Mouse (Mus musculus): Measurements from ENCODE around the gene Esr2. TPM values are rescaled to one million over a fixed set of nuclear protein-coding genes. Genes with fewer than 3 reads are reported as not detected.
"Not testable (repeated sequence)": the region's sequence is repeated elsewhere in the genome, so short reads cannot be mapped to it uniquely, and the experiment has no call there.

The Esr2 gene
- polyA plus RNA-seq, 1 experiment from 2014 or later: 0.05 TPM

GRCm38 (mm10) chr12:76136701-76137100 is 40.4 kb downstream of the Esr2 start:
- Histone ChIP-seq H3K36me3 (no peaks in the 10 kb centered on the region), H3K27ac (no peak overlapping the region), H3K4me2 (no peak overlapping the region), H3K27me3 (no peaks in the 10 kb centered on the region), H3K9me3 (replicated peaks) (no peaks in the 10 kb centered on the region), H3K9ac (no peak overlapping the region), H3K4me3 (replicated peaks) (no peak overlapping the region), H3K4me1 (replicated peaks) (no peaks in the 10 kb centered on the region)
- ATAC-seq (ENCODE audit: low read depth) (no peak), DNase-seq (no peak)
- WGBS (ENCODE audit: insufficient replicate concordance): 49% methylated on average over 6 of the region's 6 CpGs

- not testable (repeated sequence) for H3K9me3 ChIP-seq (replicated peaks); H3K4me2 ChIP-seq; H3K4me3 ChIP-seq (replicated peaks); H3K27ac ChIP-seq; H3K4me1 ChIP-seq (replicated peaks); H3K27me3 ChIP-seq; DNase-seq; ATAC-seq (ENCODE audit: low read depth); H3K9ac ChIP-seq; H3K36me3 ChIP-seq
- WGBS (ENCODE audit: insufficient replicate concordance): 65% methylated on average over 9 of the region's 9 CpGs
These were observed 44.0 kb downstream of the Esr2 start for GRCm38 (mm10) chr12:76133081-76133480.

DNA sequence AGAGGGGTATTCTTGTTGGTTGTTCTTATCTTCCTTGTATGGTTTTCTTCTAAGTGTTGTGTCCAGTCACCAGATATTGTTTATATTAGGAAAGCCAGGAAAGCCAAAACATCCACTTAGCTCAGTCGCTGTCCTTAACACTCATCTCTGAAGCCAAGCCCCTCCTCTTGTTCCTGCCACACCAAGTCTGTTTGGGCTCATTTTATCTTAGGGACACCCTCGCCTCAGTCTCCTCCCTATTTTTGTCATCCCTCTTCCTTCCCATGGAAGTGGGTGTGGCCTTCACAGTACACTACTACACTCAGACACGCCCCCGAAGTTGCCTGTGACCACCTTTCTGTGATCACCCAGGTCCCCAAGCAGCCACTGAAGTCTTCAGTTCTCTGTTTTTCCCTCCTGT is 44.5 kb downstream of the Esr2 start:
- Histone ChIP-seq H3K4me2 (no peak overlapping the region), H3K27me3 (no peaks in the 10 kb centered on the region), H3K9me3 (replicated peaks) (no peaks in the 10 kb centered on the region), H3K9ac (no peak overlapping the region), H3K4me3 (replicated peaks) (no peak overlapping the region), H3K4me1 (replicated peaks) (no peaks in the 10 kb centered on the region), H3K27ac (no peak overlapping the region), H3K36me3 (no peaks in the 10 kb centered on the region)
- WGBS (ENCODE audit: insufficient replicate concordance): 61% methylated on average over 4 of the region's 4 CpGs
- no peak for ATAC-seq (ENCODE audit: low read depth)
- no peak for DNase-seq

DNA sequence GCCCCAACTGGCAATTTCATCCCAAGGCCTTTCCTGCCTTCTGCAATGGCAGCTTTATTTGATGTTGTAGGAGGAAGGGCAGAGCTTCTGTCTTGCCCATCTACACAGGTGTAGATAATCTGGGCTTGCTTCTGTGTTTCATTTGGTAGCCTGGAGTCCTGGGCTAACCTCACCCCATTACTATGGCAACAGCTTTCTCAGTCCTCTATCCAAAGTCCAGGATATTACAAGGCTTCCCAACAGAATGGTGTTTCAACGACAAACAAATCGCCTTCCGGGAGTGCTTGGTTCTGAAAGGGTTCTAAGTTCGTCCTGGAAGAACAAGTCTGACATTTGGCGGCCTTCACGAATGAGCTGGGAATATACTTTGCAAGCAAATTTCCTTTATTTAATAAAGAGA is 46.2 kb downstream of the Esr2 start:
- WGBS (ENCODE audit: insufficient replicate concordance): 64% methylated on average over 6 of the region's 6 CpGs
- H3K4me2 ChIP-seq: no peak overlapping the region
- no peak overlapping the region for H3K27ac ChIP-seq
- no peaks in the 10 kb centered on the region for H3K9me3 ChIP-seq (replicated peaks)
- H3K4me1 ChIP-seq (replicated peaks): no peaks in the 10 kb centered on the region
- H3K27me3 ChIP-seq: no peaks in the 10 kb centered on the region
- DNase-seq: no peak
- no peaks in the 10 kb centered on the region for H3K36me3 ChIP-seq
- H3K9ac ChIP-seq: no peak overlapping the region
- no peak for ATAC-seq (ENCODE audit: low read depth)
- no peak overlapping the region for H3K4me3 ChIP-seq (replicated peaks)

DNA sequence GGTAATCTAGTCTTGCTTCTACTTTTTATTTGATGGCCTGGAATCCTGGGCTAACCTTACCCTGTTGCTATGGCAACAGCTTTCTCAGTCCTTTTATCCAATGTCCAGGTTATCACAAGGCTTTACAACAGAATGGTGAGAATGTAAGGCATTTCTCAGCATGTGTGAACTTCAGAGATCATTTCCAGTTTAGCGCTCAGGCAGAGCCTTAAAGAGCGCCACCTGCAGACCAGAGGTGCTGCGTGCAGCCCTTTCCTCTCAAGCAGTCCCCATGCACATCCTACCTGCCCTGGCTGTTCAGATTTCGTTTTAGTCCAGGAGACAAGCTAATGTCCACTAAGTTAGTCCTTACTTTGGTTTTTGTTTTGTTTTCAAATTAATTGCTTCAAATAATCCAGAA is 46.8 kb downstream of the Esr2 start:
- no peak for DNase-seq
- H3K9me3 ChIP-seq (replicated peaks): no peaks in the 10 kb centered on the region

DNA sequence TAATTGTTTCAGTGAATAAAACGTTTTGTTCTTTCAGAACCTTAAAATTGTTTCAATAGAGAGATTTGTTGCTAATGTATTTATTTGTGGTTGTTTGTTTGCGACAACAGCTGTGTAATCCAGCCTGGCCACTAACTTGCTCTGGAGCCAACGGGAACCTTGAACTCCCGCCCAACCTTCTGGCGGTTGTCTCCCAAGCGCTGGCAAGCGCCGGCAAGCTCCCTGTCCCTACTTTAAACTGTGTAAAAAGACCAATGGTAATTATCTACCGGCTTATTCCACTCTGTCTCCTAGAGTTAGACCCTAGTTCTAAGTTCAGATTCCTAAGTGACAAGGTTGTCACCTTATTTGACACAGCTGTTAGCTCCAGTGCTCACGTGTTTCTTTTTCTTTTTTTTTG is 48.2 kb downstream of the Esr2 start:
- WGBS (ENCODE audit: insufficient replicate concordance): 62% methylated on average over 10 of the region's 10 CpGs
- ATAC-seq (ENCODE audit: low read depth): no peak
- DNase-seq: no peak
- Histone ChIP-seq H3K4me3 (replicated peaks) (no peak overlapping the region), H3K9me3 (replicated peaks) (no peaks in the 10 kb centered on the region), H3K27me3 (no peaks in the 10 kb centered on the region), H3K36me3 (no peaks in the 10 kb centered on the region), H3K4me2 (no peak overlapping the region), H3K27ac (no peak overlapping the region), H3K9ac (no peak overlapping the region), H3K4me1 (replicated peaks) (no peaks in the 10 kb centered on the region)

More for the DNA sequence above, 46.8 kb downstream of the Esr2 start:
- Histone ChIP-seq H3K36me3 (no peaks in the 10 kb centered on the region), H3K27me3 (no peaks in the 10 kb centered on the region), H3K4me1 (replicated peaks) (no peaks in the 10 kb centered on the region), H3K27ac (no peak overlapping the region), H3K4me2 (no peak overlapping the region), H3K9ac (no peak overlapping the region), H3K4me3 (replicated peaks) (no peak overlapping the region)
- no peak for ATAC-seq (ENCODE audit: low read depth)
- 15% methylated on average over 4 of the region's 4 CpGs for WGBS (ENCODE audit: insufficient replicate concordance)

GRCm38 (mm10) chr12:76128306-76128705 is 48.8 kb downstream of the Esr2 start:
- Histone ChIP-seq H3K27ac (no peak overlapping the region), H3K27me3 (no peaks in the 10 kb centered on the region), H3K4me2 (no peak overlapping the region), H3K9ac (no peak overlapping the region), H3K36me3 (no peaks in the 10 kb centered on the region), H3K4me1 (replicated peaks) (no peaks in the 10 kb centered on the region), H3K4me3 (replicated peaks) (no peak overlapping the region), H3K9me3 (replicated peaks) (no peaks in the 10 kb centered on the region)
- DNase-seq (no peak), ATAC-seq (ENCODE audit: low read depth) (no peak)
- 43% methylated on average over 3 of the region's 3 CpGs for WGBS (ENCODE audit: insufficient replicate concordance)

DNA sequence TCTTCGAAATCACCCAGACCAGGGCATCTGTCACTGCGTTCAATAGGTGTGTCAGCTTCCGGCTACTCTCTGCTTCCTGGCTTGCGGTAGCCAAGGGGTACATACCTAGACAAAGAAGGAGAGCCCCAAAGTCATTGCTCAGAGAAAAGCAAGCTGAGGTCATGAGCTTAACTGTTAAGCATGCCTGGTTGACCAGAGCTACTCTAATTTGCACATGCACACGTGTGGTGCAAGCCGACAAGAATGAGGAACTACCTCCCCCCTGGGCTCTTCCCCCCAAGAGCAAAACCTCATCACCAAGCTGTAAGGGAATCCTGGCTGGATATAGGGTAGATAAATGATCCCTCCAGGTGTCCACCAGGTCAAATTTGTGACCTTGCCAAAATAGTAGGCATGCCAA is 53.8 kb downstream of the Esr2 start:
- no peaks in the 10 kb centered on the region for H3K27me3 ChIP-seq
- no peaks in the 10 kb centered on the region for H3K4me1 ChIP-seq (replicated peaks)
- H3K9ac ChIP-seq: no peak overlapping the region
- H3K4me3 ChIP-seq (replicated peaks): no peak overlapping the region
- no peak overlapping the region for H3K27ac ChIP-seq
- 62% methylated on average over 6 of the region's 6 CpGs for WGBS (ENCODE audit: insufficient replicate concordance)
- ATAC-seq (ENCODE audit: low read depth) (no peak), DNase-seq (no peak)
- H3K36me3 ChIP-seq: no peaks in the 10 kb centered on the region
- no peaks in the 10 kb centered on the region for H3K9me3 ChIP-seq (replicated peaks)
- no peak overlapping the region for H3K4me2 ChIP-seq

DNA sequence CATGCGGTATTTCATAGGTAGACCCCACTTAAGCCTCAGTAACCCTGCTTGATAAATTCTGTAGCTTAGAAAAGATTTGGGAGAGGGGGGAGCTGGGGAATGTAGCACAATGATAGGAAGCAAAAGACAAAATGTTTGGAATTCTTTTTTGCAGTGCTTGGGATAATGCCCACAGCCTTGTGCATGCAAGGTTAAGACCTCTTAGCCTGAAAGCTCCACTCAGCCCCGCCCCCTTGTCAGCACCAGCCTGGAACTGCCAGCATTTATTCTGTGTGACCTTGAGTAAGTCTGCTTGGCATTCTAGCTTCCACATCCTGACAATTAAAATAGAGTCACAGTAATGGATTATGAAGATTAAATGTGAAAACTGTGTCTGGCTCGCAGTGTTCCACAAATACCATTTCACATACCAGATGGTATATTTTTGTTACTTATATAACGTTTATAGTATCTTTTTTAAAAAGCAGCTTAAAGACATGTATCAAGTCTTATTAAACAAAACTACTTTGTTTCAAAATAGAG is 59.4 kb downstream of the Esr2 start:
- no peaks in the 10 kb centered on the region for H3K4me1 ChIP-seq (replicated peaks)
- no peaks in the 10 kb centered on the region for H3K36me3 ChIP-seq
- 55% methylated on average over 4 of the region's 4 CpGs for WGBS (ENCODE audit: insufficient replicate concordance)
- H3K9ac ChIP-seq: no peak overlapping the region
- H3K9me3 ChIP-seq (replicated peaks): no peaks in the 10 kb centered on the region
- no peak for DNase-seq
- no peak for ATAC-seq (ENCODE audit: low read depth)
- no peak overlapping the region for H3K4me3 ChIP-seq (replicated peaks)
- no peak overlapping the region for H3K27ac ChIP-seq
- no peaks in the 10 kb centered on the region for H3K27me3 ChIP-seq
- H3K4me2 ChIP-seq: no peak overlapping the region

DNA sequence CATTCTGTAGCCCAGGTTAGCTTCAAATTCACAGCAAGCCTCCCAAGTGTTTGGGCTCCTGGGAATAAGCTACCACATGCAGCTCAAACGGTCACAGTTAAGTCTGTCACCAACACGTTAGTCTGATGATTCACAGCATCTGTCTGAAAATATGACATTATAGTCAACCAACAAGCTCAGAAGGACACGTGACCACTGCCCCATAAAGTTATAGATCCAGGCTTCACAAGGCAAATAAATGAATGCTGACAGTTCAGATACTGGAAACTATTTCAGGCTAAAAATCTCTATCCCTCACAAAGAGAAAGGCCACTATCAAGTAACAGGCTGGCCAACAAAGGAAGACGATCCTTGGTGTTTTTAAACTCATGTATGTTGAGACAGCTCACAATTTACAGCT is 60.5 kb downstream of the Esr2 start:
- Histone ChIP-seq H3K4me3 (replicated peaks) (no peak overlapping the region), H3K4me1 (replicated peaks) (no peaks in the 10 kb centered on the region), H3K9ac (no peak overlapping the region), H3K36me3 (no peaks in the 10 kb centered on the region), H3K9me3 (replicated peaks) (no peaks in the 10 kb centered on the region), H3K27me3 (no peaks in the 10 kb centered on the region), H3K4me2 (no peak overlapping the region), H3K27ac (no peak overlapping the region)
- 48% methylated on average over 4 of the region's 4 CpGs for WGBS (ENCODE audit: insufficient replicate concordance)
- no peak for ATAC-seq (ENCODE audit: low read depth)
- no peak for DNase-seq

DNA sequence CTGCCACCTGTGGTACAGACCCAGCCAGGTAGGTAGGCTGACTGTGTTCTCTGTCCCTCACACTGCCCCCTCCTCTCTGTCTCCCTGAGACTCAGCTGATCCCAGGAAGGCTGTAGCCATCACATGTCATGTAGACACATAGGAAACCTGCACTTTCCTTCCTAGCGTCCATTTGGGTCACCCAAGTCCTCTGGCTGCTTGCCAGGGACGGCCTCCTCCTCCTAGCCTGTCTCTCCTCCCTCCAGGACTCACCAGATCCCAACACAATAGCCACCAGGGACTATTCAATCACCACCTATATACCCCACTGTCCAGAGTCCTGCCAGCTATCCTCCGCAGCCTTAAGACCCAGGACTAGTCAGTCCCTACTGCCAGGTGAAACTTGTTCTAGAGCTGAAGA is 66.0 kb downstream of the Esr2 start:
- DNase-seq: no peak
- Histone ChIP-seq H3K9me3 (replicated peaks) (no peaks in the 10 kb centered on the region), H3K27me3 (no peaks in the 10 kb centered on the region), H3K4me3 (replicated peaks) (no peak overlapping the region), H3K4me1 (replicated peaks) (no peaks in the 10 kb centered on the region), H3K4me2 (no peak overlapping the region), H3K27ac (no peak overlapping the region), H3K9ac (no peak overlapping the region), H3K36me3 (no peaks in the 10 kb centered on the region; the same call in 1 of the 2 replicates)
- 46% methylated on average over 3 of the region's 3 CpGs for WGBS (ENCODE audit: insufficient replicate concordance)
- no peak for ATAC-seq (ENCODE audit: low read depth)

DNA sequence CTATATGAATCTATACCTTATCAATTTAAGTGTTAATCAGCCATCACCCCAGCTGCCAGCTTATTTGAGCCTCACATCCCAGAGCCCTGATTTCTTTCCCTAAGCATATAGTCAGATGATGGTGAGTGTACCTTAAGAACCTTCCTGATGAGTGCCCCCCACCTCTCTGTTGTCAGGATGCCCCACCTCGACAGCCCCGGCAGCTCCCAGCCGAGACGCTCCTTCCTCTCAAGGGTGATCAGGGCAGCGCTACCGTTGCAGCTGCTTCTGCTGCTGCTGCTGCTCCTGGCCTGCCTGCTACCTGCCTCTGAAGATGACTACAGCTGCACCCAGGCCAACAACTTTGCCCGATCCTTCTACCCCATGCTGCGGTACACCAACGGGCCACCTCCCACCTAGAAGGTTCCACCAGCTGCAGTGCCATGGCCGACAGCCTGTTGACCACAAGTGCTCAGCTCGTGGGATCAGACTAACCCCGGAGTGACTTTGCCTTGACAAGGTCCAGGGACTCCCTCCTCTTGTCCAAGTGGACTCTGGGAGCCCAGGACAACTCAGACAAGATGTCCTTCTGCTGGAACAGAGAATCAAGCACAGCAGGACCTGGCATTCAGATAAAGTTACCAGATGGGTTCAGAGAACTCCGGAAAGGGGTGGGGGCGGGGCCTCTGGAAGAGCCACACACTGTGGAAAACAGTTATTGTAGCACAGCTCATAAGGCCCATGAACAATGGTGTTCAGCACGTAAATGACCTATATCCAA is 67.2 kb downstream of the Esr2 start:
- Histone ChIP-seq H3K9me3 (replicated peaks) (no peaks in the 10 kb centered on the region), H3K9ac (no peak overlapping the region), H3K4me2 (no peak overlapping the region), H3K27me3 (no peaks in the 10 kb centered on the region), H3K4me3 (replicated peaks) (no peak overlapping the region), H3K4me1 (replicated peaks) (no peaks in the 10 kb centered on the region), H3K27ac (no peak overlapping the region), H3K36me3 (no peaks in the 10 kb centered on the region; the same call in 1 of the 2 replicates)
- DNase-seq (no peak), ATAC-seq (ENCODE audit: low read depth) (no peak)
- 73% methylated on average over 15 of the region's 15 CpGs for WGBS (ENCODE audit: insufficient replicate concordance)

Measured in liver, embryonic 13.5 days (tissue).